Mouse (Mus musculus) limb, embryonic 11.5 days (tissue): ENCODE results near the gene Lpin2. TPM values are rescaled to one million over a fixed set of nuclear protein-coding genes. Genes with fewer than 3 reads are reported as not detected.

Experiments used
- ATAC-seq: fragments of 200-750 bp; cut with Nextera tagmentation; 2 replicates; pipeline ENCODE4 v1.8.0; 2017; ENCODE audit warnings: low read depth; ENCODE audit not compliant: insufficient number of reproducible peaks, low FRiP score, low TSS enrichment
- DNase-seq: peaks from one replicate; pipeline ENCODE4 v3.0.0-alpha.2; 2015; ENCODE audit warnings: low spot score
- H3K27ac ChIP-seq: fragments of 300-500 bp; sonication (generic); replicated peaks from 2 replicates; pipeline ENCODE4 v1.5.1; 2014; ENCODE audit warnings: low read depth, mild to moderate bottlenecking, low read length
- H3K27me3 ChIP-seq: fragments of 300-500 bp; sonication (generic); 2 replicates; pipeline ENCODE4 v1.6.1; 2014; ENCODE audit warnings: mild to moderate bottlenecking, low read length, mixed read lengths; ENCODE audit not compliant: control insufficient read depth, insufficient read depth
- H3K36me3 ChIP-seq: fragments of 300-500 bp; sonication (generic); 2 replicates; pipeline ENCODE4 v1.6.1; 2014; ENCODE audit warnings: mild to moderate bottlenecking, low read length, moderate library complexity, mixed read lengths; ENCODE audit not compliant: control insufficient read depth, insufficient read depth
- H3K4me1 ChIP-seq: fragments of 300-500 bp; sonication (generic); 2 replicates; pipeline ENCODE4 v1.6.1; 2014; ENCODE audit warnings: low read length, mixed read lengths; ENCODE audit not compliant: control insufficient read depth, insufficient read depth
- H3K4me2 ChIP-seq: fragments of 300-500 bp; sonication (generic); 2 replicates; pipeline ENCODE4 v1.6.1; 2014; ENCODE audit warnings: low read depth, mild to moderate bottlenecking, moderate library complexity; ENCODE audit not compliant: severe bottlenecking
- H3K4me3 ChIP-seq: fragments of 300-500 bp; sonication (generic); 2 replicates; pipeline ENCODE4 v1.5.1; 2014; ENCODE audit warnings: low read depth, low read length
- H3K9ac ChIP-seq: fragments of 300-500 bp; sonication (generic); 2 replicates; pipeline ENCODE4 v1.6.1; 2014; ENCODE audit warnings: mild to moderate bottlenecking, low read length
- H3K9me3 ChIP-seq: fragments of 300-500 bp; sonication (generic); 2 replicates; pipeline ENCODE4 v1.6.1; 2016; ENCODE audit warnings: low read length; ENCODE audit not compliant: control insufficient read depth
- WGBS: fragments of 180-500 bp; shearing (Covaris S2); extraction: QIAGEN DNeasy Blood & Tissue Kit; methylation state at CpG from one replicate; pipeline ENCODE4 v1.1.7; 2014; 5-methylcytosine and 5-hydroxymethylcytosine counted together
- polyA plus RNA-seq: library from polyadenylated mRNA; unstranded; fragments of >200 nt; fragmentation: Nextera tagmentation; extraction: Ambion mirVana; gene quantifications from 2 replicates; pipeline ENCODE4 v1.2.1, GENCODE M21; 2014

Gene Lpin2
- polyA plus RNA-seq, 1 experiment from 2014 or later, result 48.1 TPM

GRCm38 (mm10) chr17:71143155-71143554 lies 39.2 kb upstream of the Lpin2 start:
- Histone ChIP-seq H3K9ac (no peak overlapping the region), H3K4me3 (no peak overlapping the region), H3K4me1 (no peaks in the 10 kb centered on the region), H3K27ac (no peak overlapping the region), H3K9me3 (no peaks in the 10 kb centered on the region), H3K4me2 (no peak overlapping the region), H3K27me3 (no peaks in the 10 kb centered on the region), H3K36me3 (no peaks in the 10 kb centered on the region)
- DNase-seq (no peak), ATAC-seq (no peak)
- 87% methylated on average over 4 of the region's 4 CpGs for WGBS

- WGBS, result 87% methylated on average over 19 of the region's 19 CpGs
- no peaks in the 10 kb centered on the region for H3K36me3 ChIP-seq
- no peaks in the 10 kb centered on the region for H3K4me1 ChIP-seq
- H3K27me3 ChIP-seq, result no peaks in the 10 kb centered on the region
- no peaks in the 10 kb centered on the region for H3K9me3 ChIP-seq
- H3K27ac ChIP-seq, result no peak overlapping the region
- no peak overlapping the region for H3K9ac ChIP-seq
- H3K4me2 ChIP-seq, result no peak overlapping the region
- H3K4me3 ChIP-seq, result no peak overlapping the region
- ATAC-seq, result no peak
- DNase-seq, result peak; percentile 20
Measured at GRCm38 (mm10) chr17:71144322-71145116, 37.8 kb upstream of the Lpin2 start.

GRCm38 (mm10) chr17:71145248-71145961 lies 37.0 kb upstream of the Lpin2 start:
- no peak overlapping the region for H3K9ac ChIP-seq
- ATAC-seq (no peak), DNase-seq (peak; percentile 6)
- H3K27me3 ChIP-seq, result no peaks in the 10 kb centered on the region
- no peak overlapping the region for H3K27ac ChIP-seq
- no peaks in the 10 kb centered on the region for H3K36me3 ChIP-seq
- H3K4me1 ChIP-seq, result no peaks in the 10 kb centered on the region
- H3K4me2 ChIP-seq, result no peak overlapping the region
- H3K9me3 ChIP-seq, result no peaks in the 10 kb centered on the region
- WGBS, result 96% methylated on average over 1 of the region's 1 CpGs
- no peak overlapping the region for H3K4me3 ChIP-seq

GRCm38 (mm10) chr17:71153356-71153755 lies 29.0 kb upstream of the Lpin2 start:
- WGBS, result 65% methylated on average over 4 of the region's 4 CpGs
- no peak for ATAC-seq
- DNase-seq, result no peak

GRCm38 (mm10) chr17:71155271-71155670 lies 27.1 kb upstream of the Lpin2 start:
- no peak for DNase-seq
- no peak overlapping the region for H3K9ac ChIP-seq
- H3K36me3 ChIP-seq, result no peaks in the 10 kb centered on the region
- H3K9me3 ChIP-seq, result no peaks in the 10 kb centered on the region
- WGBS, result 64% methylated on average over 1 of the region's 1 CpGs
- peaks cover 7% of the 10 kb centered on the region for H3K4me1 ChIP-seq
- H3K27ac ChIP-seq, result no peak overlapping the region
- H3K4me2 ChIP-seq, result no peak overlapping the region
- H3K4me3 ChIP-seq, result no peak overlapping the region
- H3K27me3 ChIP-seq, result no peaks in the 10 kb centered on the region
- ATAC-seq, result no peak

More at GRCm38 (mm10) chr17:71153356-71153755, 29.0 kb upstream of the Lpin2 start:
- Histone ChIP-seq H3K36me3 (no peaks in the 10 kb centered on the region), H3K9me3 (no peaks in the 10 kb centered on the region), H3K4me1 (peaks cover 2% of the 10 kb centered on the region; the same call in 1 of the 2 replicates), H3K27ac (no peak overlapping the region), H3K4me3 (no peak overlapping the region), H3K27me3 (no peaks in the 10 kb centered on the region), H3K4me2 (no peak overlapping the region), H3K9ac (no peak overlapping the region)

GRCm38 (mm10) chr17:71159152-71159567 lies 23.2 kb upstream of the Lpin2 start:
- Histone ChIP-seq H3K36me3 (no peaks in the 10 kb centered on the region), H3K4me1 (peaks cover 7% of the 10 kb centered on the region), H3K4me2 (no peak overlapping the region), H3K4me3 (no peak overlapping the region), H3K9ac (no peak overlapping the region), H3K27me3 (no peaks in the 10 kb centered on the region), H3K27ac (peak overlapping the region; percentile 79), H3K9me3 (no peaks in the 10 kb centered on the region)
- ATAC-seq, result peak; percentile 69
- peak; percentile 65 for DNase-seq
- WGBS, result 24% methylated on average over 4 of the region's 4 CpGs

GRCm38 (mm10) chr17:71159720-71160119 lies 22.6 kb upstream of the Lpin2 start:
- Histone ChIP-seq H3K27ac (peak overlapping the region; percentile 79), H3K9me3 (no peaks in the 10 kb centered on the region), H3K27me3 (no peaks in the 10 kb centered on the region), H3K9ac (no peak overlapping the region), H3K4me3 (no peak overlapping the region), H3K36me3 (no peaks in the 10 kb centered on the region), H3K4me2 (no peak overlapping the region), H3K4me1 (peaks cover 7% of the 10 kb centered on the region)
- DNase-seq (no peak), ATAC-seq (no peak)
- 43% methylated on average over 8 of the region's 8 CpGs for WGBS

GRCm38 (mm10) chr17:71160244-71160995 lies 21.9 kb upstream of the Lpin2 start:
- Histone ChIP-seq H3K27ac (no peak overlapping the region), H3K9me3 (no peaks in the 10 kb centered on the region)

More at GRCm38 (mm10) chr17:71160244-71160995, 21.9 kb upstream of the Lpin2 start:
- no peak overlapping the region for H3K4me2 ChIP-seq
- no peak overlapping the region for H3K9ac ChIP-seq
- DNase-seq (no peak), ATAC-seq (no peak)
- H3K4me3 ChIP-seq, result no peak overlapping the region
- peaks cover 5% of the 10 kb centered on the region for H3K4me1 ChIP-seq
- H3K36me3 ChIP-seq, result no peaks in the 10 kb centered on the region
- WGBS, result 92% methylated on average over 8 of the region's 8 CpGs
- H3K27me3 ChIP-seq, result no peaks in the 10 kb centered on the region
